Mouse (Mus musculus) lung, postnatal 4 days (tissue): ENCODE data around the gene Sbf1.

ENCODE experiments used
- DNase-seq, 2 experiments: peaks; one replicate each; pipeline ENCODE4 v3.0.0; 2021

Sbf1 gene

GRCm38 (mm10) chr15:89315190-89315731 lies at the start of gene Sbf1:
Gene Sbf1, minus strand, starts transcription at chr15:89315311.
- peak; percentile 99 for DNase-seq

- peak in 1 of 2 experiments; percentile 38 for DNase-seq
Measured at GRCm38 (mm10) chr15:89363051-89363450, 47.9 kb upstream of the Sbf1 start.

DNA sequence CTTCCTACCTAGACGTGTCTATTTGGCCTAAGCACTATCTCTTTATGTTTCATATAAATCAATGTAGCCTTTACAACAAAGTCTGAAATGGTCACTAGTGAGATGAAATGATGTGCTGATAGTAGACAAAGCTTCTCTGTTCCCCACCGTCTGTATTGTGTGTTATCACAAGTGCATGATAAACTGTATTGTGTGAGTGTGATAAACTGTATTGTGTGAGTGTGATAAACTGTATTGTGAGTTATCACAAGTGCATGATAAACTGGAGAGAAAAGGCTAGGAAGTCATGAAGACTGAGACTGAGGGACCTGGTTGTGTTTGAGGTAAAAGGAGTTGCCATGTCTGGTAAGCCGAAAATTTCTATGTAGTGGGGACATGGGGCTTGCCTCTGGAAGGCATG lies 43.7 kb upstream of the Sbf1 start:
- DNase-seq = no peak

- peak; percentile 87 to 90 for DNase-seq
Measured at GRCm38 (mm10) chr15:89356372-89356771, 41.3 kb upstream of the Sbf1 start.

DNA sequence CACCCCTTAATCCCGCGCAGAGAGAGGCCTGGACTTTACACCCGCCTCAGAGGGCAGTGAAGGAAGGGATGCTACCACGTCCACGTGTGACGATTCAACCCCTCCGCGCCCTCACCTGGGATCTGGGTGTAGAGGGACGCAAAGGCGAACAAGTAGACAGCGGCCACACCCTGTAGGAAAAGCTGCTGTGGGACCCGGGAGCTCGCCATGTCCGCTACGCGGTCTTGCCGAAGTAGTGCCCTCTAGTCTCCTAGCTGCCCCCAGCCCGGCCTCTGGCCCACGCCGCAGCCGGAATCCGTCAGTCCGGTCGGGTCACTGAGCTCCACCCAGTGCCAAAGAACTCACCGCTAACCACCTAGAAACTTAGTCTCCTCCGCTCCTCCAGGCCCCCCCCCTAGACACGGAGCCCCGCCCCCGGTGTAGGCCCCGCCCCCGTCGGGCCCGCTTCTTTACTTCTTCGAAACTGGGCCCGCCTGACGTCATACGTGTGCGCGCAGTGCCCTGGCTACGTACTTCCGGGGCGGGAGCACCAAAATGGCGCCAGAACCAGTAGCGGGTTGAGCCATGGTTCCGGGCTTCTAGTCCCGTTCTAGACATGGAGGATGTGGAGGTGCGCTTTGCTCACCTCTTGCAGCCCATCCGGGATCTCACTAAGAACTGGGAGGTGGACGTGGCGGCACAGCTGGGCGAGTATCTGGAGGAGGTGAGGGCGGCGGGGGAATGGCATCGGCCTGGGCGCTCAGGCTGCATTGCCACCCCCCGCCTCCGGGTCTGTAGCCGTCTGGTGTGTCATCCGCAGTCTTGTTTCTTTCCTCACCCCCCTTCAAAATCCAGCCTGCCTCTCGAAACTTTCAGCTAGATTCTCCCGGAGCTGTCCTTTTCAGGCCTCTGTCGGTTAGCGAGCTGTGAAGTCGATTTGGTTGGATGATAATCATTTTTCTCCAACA lies 40.4 kb upstream of the Sbf1 start, which contains the start of the genes Lmf2 and Ncaph2:
TSS of gene Lmf2 (minus strand) at position 419 of the 947 bp plus-strand sequence.
TSS of gene Ncaph2 (plus strand) at position 479 of the 947 bp plus-strand sequence.
- peak; percentile 96 for DNase-seq

DNA sequence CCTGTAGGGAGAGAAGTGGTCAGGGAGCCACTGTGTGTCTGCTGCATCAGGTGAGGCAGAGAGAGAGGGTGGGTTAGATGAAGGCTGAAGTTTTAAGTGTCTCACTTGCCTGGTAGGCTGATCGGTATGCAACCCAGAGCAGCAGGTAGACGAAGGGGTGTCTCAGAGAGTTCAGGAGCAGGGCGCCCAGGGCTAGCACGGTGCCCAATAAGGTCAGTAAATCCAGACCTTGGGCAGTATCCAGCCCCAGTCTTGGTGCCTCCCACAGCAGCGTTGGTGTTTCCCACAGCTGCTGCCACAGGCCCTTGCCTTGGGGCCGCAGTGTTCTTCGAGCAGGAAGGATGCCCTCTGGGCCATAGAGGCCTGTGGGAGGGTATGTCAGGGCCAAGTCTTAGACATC lies 39.3 kb upstream of the Sbf1 start:
- DNase-seq = no peak

GRCm38 (mm10) chr15:89353837-89354236 lies 38.7 kb upstream of the Sbf1 start:
- DNase-seq = no peak

DNA sequence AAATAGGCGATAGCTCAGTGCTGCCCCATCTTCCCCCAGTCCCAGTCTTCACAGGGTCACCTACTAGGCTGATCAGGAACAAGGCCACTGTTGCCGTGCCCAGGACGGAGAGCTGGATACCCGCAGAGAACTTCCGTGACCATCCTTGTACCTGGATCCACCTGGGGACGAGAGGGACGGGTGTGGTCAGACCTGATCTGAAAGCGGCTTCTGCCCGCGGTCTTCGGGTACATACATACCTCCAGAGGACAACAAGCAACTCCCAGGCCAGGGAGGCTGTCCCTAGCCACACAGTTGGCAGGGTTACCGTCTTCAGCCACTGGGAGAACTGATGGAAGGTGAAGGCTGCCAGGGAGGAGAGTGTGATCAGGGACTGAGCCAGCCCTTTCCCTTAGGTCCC lies 37.7 kb upstream of the Sbf1 start:
- DNase-seq = no peak

DNA sequence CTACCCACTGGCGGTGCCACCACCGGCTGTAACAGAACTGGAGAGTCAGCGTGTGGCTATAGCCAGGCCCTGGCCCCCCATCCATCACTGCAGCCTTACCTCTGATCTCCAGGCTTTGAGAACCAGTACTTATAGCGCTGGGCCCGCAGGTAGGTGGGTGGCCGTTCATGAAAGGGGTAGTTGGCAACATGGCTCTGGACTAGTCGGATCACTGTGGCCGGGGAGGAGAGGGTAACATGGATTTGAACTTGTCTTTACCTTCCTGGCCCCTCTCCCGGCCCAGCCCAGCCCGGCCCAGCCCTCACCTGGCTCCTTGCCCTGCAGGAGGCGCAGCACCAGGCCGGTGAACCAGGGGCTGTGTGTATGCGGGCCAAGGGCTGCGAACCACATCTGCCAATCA lies 36.9 kb upstream of the Sbf1 start:
- DNase-seq = no peak

- DNase-seq = no peak
Measured at GRCm38 (mm10) chr15:89351302-89351701, 36.2 kb upstream of the Sbf1 start.

DNA sequence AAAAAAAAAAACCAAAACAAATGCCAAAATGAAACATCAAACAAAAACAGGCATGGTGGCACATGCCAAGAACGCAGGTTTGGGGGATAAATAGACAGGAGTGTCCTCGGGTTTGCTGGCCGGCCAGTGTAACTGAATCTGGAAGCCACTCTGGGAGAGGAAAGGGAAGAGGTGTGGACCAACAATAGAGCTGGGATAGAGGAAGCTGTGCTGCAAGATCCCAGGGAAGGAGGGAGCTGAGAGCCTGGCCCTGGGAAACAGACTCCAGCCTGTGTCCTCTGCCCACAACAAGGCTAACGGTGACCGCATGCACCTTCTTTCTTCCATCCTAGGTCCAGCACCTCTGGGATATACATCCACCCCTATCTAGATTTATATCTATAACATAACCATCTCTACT lies 35.3 kb upstream of the Sbf1 start:
- peak in 1 of 2 experiments; percentile 23 for DNase-seq

GRCm38 (mm10) chr15:89343325-89343724 lies 28.2 kb upstream of the Sbf1 start:
- no peak for DNase-seq

DNA sequence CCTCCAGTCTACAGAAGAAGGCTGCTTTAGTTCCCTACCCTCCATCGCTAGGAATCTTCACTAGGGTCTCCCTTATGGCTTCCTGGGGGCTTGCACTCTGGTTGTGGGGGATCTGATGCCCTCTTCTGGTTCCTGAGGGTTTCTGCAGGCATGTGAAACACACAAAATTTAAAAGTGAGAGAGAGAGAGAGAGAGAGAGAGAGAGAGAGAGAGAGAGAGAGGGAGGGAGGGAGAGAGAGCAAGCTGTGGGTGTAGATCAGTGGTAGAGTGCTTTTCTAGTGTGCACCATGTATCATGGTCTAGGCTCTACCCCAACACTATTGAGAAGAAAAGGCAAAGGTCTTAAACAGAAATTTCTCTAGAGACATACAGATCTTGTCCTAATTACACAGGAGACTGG lies 26.6 kb upstream of the Sbf1 start:
- DNase-seq = no peak

DNA sequence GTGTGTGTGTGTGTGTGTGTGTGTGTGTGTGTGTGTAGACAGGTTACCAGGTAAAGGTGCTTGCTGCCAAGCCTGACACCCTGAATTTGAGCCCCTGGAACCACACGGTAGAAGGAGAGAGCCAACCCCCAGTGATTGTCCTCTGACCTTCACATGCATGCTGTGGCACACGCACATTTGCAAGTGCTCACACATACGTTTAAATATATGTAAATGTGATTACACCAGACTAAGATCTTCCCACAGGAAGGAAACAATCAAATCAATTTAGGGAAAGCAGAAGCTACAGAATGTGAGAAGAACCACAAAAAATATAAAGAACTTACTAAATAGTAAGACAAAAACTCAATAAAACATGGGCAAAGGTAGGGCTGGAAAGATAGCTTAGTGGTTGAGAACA lies 25.0 kb upstream of the Sbf1 start:
- DNase-seq = no peak

GRCm38 (mm10) chr15:89339696-89340095 lies 24.6 kb upstream of the Sbf1 start:
- no peak for DNase-seq

- no peak for DNase-seq
Measured at GRCm38 (mm10) chr15:89336422-89336821, 21.3 kb upstream of the Sbf1 start.

GRCm38 (mm10) chr15:89334774-89335537 lies 19.8 kb upstream of the Sbf1 start:
- no peak for DNase-seq

GRCm38 (mm10) chr15:89334271-89334670 lies 19.2 kb upstream of the Sbf1 start, which contains the start of gene Miox:
Gene Miox, plus strand, starts transcription at chr15:89334398.
- no peak for DNase-seq

- DNase-seq = no peak
Measured at GRCm38 (mm10) chr15:89326441-89326840, 11.3 kb upstream of the Sbf1 start.

- no peak for DNase-seq
Measured at GRCm38 (mm10) chr15:89323656-89324055, 8.5 kb upstream of the Sbf1 start.

DNA sequence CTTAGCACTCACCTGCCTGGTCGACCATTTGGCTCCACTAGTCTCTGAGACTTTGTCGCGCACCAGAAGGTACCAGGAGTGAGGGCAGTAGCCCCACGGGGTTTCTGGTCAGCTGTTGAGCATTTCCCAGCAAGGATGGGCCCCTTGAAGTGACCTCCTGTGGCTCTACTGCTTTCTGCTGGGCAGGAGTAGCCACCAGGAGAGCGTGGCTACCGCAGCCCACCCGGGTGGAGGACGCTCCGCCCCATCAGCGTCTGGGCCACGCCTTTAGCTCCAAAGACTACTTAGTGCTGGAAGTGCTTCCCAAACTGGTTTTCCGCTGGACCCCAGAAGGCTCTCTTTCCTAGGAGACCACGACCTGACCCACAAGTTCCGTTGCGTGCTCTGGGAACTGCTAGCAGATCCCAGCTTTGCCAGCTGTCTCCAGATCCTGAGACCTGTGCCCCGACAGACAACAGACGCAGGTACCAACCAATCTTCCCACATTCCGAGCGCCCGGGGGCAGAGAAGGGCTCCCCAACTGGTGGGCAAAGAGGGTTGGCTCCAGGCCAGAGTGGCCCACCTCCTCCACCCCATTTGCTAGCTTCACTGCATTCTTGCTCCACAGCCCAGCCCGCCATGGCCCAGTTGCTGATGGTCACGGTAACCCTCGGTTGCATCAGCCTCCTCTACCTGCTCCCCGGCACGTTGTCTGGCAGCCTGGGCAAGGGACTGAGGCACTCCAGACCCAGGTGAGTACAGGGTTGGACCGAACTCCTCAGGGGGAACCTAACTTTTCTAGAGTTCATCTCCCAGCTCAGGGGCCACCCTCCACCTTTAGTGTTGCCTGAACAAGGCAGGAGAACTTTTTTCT lies 7.8 kb upstream of the Sbf1 start, which contains the start of gene Adm2:
TSS of gene Adm2 (plus strand) at position 51 of the 853 bp plus-strand sequence.
- DNase-seq = no peak

- DNase-seq = no peak
Measured at GRCm38 (mm10) chr15:89321264-89321663, 6.2 kb upstream of the Sbf1 start.
